Mouse (Mus musculus) lung, embryonic 14.5 days (tissue): ENCODE measurements around the gene Scamp5. TPM values are rescaled to one million over a fixed set of nuclear protein-coding genes. Genes with fewer than 3 reads are reported as not detected.

Experiments used
- ATAC-seq: fragments of 200-750 bp; cut with Nextera tagmentation; 2 replicates; pipeline ENCODE4 v1.8.0; 2017; ENCODE audit warnings: mild to moderate bottlenecking, moderate TSS enrichment, moderate library complexity; ENCODE audit not compliant: insufficient read depth
- DNase-seq: peaks from one replicate; pipeline ENCODE4 v3.0.0-alpha.2; 2015
- H3K27ac ChIP-seq: fragments of 300-500 bp; sonication (generic); 2 replicates; pipeline ENCODE4 v1.5.1; 2014; ENCODE audit warnings: low read depth, mild to moderate bottlenecking, moderate library complexity
- H3K27me3 ChIP-seq: fragments of 300-500 bp; sonication (generic); 2 replicates; pipeline ENCODE4 v1.6.1; 2014; ENCODE audit warnings: low read length, control low read depth; ENCODE audit not compliant: insufficient read depth
- H3K36me3 ChIP-seq: fragments of 300-500 bp; sonication (generic); 2 replicates; pipeline ENCODE4 v1.6.1; 2014; ENCODE audit warnings: control low read depth; ENCODE audit not compliant: insufficient read depth
- H3K4me1 ChIP-seq: fragments of 300-500 bp; sonication (generic); 2 replicates; pipeline ENCODE4 v1.6.1; 2014; ENCODE audit warnings: antibody characterized with exemption, control low read depth; ENCODE audit not compliant: insufficient read depth
- H3K4me2 ChIP-seq: fragments of 300-500 bp; sonication (generic); 2 replicates; pipeline ENCODE4 v1.6.1; 2014; ENCODE audit warnings: mild to moderate bottlenecking
- H3K4me3 ChIP-seq: fragments of 300-500 bp; sonication (generic); 2 replicates; pipeline ENCODE4 v1.5.1; 2014; ENCODE audit warnings: low read depth, low read length
- H3K9ac ChIP-seq: fragments of 300-500 bp; sonication (generic); 2 replicates; pipeline ENCODE4 v1.6.1; 2014
- H3K9me3 ChIP-seq: fragments of 300-500 bp; sonication (generic); 2 replicates; pipeline ENCODE4 v1.6.1; 2016; ENCODE audit warnings: low read depth, low read length, control low read depth
- CTCF ChIP-seq: IDR thresholded peaks from 2 replicates; pipeline ENCODE4 v1.5.1; 2016; ENCODE audit warnings: antibody characterized with exemption, low read depth
- WGBS: fragments of 180-500 bp; shearing (Covaris S2); extraction: QIAGEN DNeasy Blood & Tissue Kit; methylation state at CpG from one replicate; pipeline ENCODE4 v1.1.7; 2014; 5-methylcytosine and 5-hydroxymethylcytosine counted together
- polyA plus RNA-seq: library from polyadenylated mRNA; unstranded; fragments of >200 nt; fragmentation: Nextera tagmentation; extraction: Ambion mirVana; gene quantifications from 2 replicates; pipeline ENCODE4 v1.2.1, GENCODE M21; 2014

Scamp5 gene
- polyA plus RNA-seq, 1 experiment from 2014 or later, result 4.9 TPM

DNA sequence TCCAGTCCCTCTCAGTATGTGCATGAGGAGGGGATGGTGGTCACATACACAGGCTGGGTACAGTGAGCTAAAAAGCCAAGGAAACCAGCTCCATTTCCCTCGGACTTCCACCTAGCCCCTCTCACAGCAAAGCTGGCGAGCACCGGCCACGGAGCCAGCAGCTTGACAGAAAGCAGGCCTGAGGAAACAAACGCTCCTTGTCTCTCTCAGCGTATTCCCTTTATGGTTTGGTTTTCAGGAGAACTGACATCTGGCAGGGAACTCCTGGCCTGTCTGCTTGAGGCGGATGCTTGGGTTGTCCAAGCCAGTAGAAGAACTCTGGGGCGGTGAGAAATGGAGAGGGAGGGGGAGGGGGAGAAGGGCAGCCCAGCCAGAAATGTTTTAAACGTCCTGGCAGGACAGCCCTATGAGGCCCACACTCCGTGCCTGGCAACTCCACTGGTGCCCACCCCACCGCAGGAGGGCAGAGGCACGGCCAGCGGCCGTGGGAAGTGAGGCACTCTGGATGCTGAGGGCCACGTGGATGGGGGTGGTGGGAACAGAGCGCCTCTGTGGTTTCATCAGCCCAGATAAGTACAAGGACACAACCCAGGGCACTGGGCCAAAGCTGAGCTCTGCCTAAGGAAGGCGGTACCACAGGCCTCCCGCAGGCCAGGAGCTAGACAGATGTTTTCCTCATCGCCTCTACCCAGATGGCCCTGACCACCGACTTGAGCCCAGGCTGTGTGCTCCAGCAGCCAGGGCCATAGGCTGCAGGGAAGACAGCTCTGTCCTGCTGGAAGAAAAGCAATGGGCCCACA is 47.3 kb downstream of the Scamp5 start:
- 9% methylated on average over 20 of the region's 20 CpGs for WGBS
- Histone ChIP-seq H3K4me3 (no peak overlapping the region), H3K27me3 (no peaks in the 10 kb centered on the region), H3K4me1 (peaks cover 27% of the 10 kb centered on the region), H3K9ac (no peak overlapping the region; the same call in 1 of the 2 replicates), H3K27ac (peak overlapping the region; percentile 93), H3K36me3 (0 out of 2 replicates have a peak, but pooled peaks cover 5% of the 10 kb centered on the region), H3K9me3 (no peaks in the 10 kb centered on the region), H3K4me2 (peak overlapping the region; percentile 51)
- TF ChIP-seq CTCF, result peak; percentile 13; the same call in 1 of the 2 replicates
- peak; percentile 97 for ATAC-seq
- DNase-seq, result peak; percentile 99

DNA sequence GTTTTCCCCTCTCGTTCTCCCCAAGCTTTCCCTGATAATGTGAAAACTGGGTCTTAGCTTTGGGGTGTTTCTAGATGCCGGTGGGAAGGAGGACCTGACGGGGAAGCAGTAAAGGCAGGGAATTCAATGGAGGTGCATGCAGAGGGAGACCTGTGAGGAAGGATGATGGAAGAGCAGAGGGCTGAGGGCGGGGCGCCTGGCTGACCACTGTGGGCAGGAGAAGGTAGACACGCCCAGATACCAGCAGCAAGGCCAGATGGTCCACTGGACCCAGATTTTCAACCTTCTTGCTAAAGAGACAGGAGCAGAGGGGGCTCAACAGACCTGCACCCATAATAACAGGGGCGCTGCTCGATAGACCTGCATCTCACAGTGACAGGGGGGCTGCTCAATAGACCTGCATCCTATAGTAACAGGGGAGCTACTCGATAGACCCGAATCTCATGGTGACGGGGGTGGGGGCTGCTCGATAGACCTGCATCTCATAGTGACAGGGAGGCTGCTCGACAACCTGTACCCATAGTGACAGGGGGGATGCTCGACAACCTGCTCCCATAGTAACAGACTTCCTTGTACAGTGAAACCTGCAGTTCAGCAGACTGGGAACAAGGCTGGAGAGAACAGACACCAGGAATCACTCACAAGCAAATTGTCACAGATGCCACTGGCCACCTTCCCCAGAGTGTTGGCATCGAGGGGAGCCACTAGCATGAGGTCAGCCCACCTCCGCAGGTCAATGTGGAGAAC is 48.2 kb downstream of the Scamp5 start:
- WGBS, result 71% methylated on average over 16 of the region's 16 CpGs
- peak overlapping the region; percentile 93 for H3K27ac ChIP-seq
- DNase-seq (no peak), ATAC-seq (no peak)
- no peak for TF ChIP-seq CTCF
- H3K4me2 ChIP-seq, result peak overlapping the region; percentile 51
- no peak overlapping the region for H3K4me3 ChIP-seq
- no peaks in the 10 kb centered on the region for H3K27me3 ChIP-seq
- H3K36me3 ChIP-seq, result 0 out of 2 replicates have a peak, but pooled peaks cover 5% of the 10 kb centered on the region
- no peak overlapping the region; the same call in 1 of the 2 replicates for H3K9ac ChIP-seq
- no peaks in the 10 kb centered on the region for H3K9me3 ChIP-seq
- peaks cover 27% of the 10 kb centered on the region for H3K4me1 ChIP-seq

DNA sequence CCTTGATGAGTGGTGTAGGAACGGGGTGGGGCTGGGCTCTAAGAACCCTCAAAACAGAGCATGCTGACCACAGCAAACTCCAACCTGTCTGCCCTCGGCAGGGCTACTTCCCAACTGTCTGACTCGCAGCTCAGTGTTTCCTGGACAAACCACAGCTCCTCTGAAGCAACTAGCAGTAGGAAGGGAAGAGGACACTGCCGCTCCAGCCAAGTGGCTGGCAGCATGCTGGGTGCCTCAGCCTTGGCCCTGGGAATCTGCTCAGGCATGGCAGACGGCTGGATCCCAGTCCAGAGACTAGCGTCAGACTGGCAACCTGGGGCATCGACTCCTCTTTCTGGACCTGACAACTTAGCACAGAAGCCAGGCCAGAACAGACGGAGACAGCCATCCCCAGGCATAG is 50.5 kb downstream of the Scamp5 start:
- no peak overlapping the region for H3K27ac ChIP-seq
- H3K36me3 ChIP-seq, result 0 out of 2 replicates have a peak, but pooled peaks cover 10% of the 10 kb centered on the region
- H3K9ac ChIP-seq, result no peak overlapping the region
- H3K4me2 ChIP-seq, result no peak overlapping the region
- DNase-seq (no peak), ATAC-seq (no peak)
- WGBS, result 75% methylated on average over 8 of the region's 8 CpGs
- H3K4me1 ChIP-seq, result peaks cover 27% of the 10 kb centered on the region
- no peak for TF ChIP-seq CTCF
- no peaks in the 10 kb centered on the region for H3K27me3 ChIP-seq
- H3K9me3 ChIP-seq, result no peaks in the 10 kb centered on the region
- H3K4me3 ChIP-seq, result no peak overlapping the region

DNA sequence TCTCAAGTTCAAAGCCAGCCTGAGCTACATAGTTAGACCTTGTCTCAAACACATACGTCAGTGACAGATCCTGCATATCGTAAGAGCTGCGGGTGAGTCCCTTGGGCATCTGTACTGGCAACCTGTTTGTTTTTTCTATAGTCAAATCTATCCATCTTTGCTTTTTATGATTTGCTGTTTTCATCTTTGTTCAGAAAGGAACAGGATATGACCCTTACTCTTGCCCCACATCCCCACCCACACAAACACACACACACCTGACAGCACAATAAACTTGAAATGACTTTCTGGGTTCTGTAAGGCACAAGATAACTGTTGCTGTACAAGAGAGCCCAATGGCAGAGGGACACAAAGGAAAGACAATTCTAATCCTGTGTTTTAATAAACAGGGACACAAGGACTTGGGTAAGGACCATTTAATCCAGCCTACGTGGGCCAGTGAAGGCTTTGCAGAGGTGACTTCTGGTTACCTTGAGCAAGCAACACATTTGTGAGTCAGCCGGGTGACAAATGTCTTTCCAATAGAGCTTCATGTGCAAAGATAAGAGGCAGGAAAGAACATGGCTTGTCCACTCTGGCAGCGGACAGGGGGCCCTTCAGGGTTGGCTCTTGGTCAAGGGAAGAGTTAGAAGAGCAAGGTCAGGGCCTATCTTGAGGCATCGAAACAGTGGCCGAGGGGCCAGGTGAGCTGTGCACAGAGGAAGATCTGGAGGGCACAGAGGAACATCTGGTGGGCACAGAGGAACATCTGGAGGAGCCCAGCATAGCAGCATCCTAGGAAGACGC is 60.5 kb downstream of the Scamp5 start:
- 86% methylated on average over 9 of the region's 9 CpGs for WGBS
- Histone ChIP-seq H3K4me3 (no peak overlapping the region), H3K36me3 (no peaks in the 10 kb centered on the region), H3K4me1 (no peaks in the 10 kb centered on the region), H3K9ac (no peak overlapping the region), H3K4me2 (no peak overlapping the region), H3K27me3 (no peaks in the 10 kb centered on the region), H3K9me3 (no peaks in the 10 kb centered on the region), H3K27ac (no peak overlapping the region)
- ATAC-seq, result no peak
- DNase-seq, result no peak
- no peak for TF ChIP-seq CTCF

DNA sequence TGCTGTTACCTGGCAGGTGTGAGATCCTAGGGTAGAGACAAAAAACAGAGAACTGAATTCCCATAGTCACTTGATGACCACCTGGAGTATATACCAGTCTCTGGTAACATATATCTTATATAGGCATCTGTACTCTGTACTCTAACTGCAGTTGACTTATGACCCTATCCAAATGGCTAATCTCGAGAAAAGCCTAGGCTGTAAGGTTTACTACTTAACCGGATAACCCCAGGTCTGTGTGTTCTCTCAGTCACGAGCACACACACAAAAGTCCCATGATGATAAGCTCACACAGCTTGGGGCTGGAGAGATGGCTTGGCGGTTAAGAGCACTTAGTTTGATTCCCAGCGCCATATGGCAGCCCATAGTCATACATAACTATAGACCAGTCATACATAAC is 61.5 kb downstream of the Scamp5 start:
- Histone ChIP-seq H3K9ac (no peak overlapping the region), H3K36me3 (no peaks in the 10 kb centered on the region), H3K9me3 (no peaks in the 10 kb centered on the region), H3K4me2 (no peak overlapping the region), H3K4me3 (no peak overlapping the region), H3K27ac (no peak overlapping the region), H3K27me3 (no peaks in the 10 kb centered on the region), H3K4me1 (no peaks in the 10 kb centered on the region)
- no peak for ATAC-seq
- no peak for DNase-seq
- WGBS, result 86% methylated on average over 5 of the region's 5 CpGs
- TF ChIP-seq CTCF, result no peak

DNA sequence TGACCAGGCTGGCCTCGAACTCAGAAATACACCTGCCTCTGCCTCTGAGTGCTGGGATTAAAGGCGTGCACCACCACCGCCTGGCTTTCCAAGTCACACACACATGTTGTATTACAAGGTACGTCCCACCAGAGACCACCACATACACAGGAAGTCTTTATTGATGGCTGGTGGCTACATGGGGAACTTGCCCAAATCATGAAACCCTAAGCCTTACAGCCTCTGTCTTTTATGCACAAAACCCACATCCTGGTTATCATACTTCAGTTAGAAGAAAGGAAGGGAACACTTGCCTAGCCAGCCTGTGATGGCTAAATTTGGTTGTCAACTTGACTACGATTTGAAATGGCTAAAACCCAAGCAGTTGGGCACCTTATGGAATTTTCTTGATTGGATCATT is 63.8 kb downstream of the Scamp5 start:
- ATAC-seq (no peak), DNase-seq (no peak)
- Histone ChIP-seq H3K9me3 (peaks cover 11% of the 10 kb centered on the region; the same call in 1 of the 2 replicates), H3K9ac (no peak overlapping the region), H3K4me2 (no peak overlapping the region), H3K27ac (no peak overlapping the region), H3K27me3 (no peaks in the 10 kb centered on the region), H3K36me3 (no peaks in the 10 kb centered on the region), H3K4me1 (no peaks in the 10 kb centered on the region), H3K4me3 (no peak overlapping the region)
- 91% methylated on average over 5 of the region's 5 CpGs for WGBS
- no peak for TF ChIP-seq CTCF
